Mouse (Mus musculus): ENCODE measurements around the gene Arl4d. TPM values are rescaled to one million over a fixed set of nuclear protein-coding genes. Genes with fewer than 3 reads are reported as not detected.

Arl4d gene
- total and polyA plus RNA-seq, 2 experiments from 2014 or later = 5.7 to 6.9 TPM

DNA sequence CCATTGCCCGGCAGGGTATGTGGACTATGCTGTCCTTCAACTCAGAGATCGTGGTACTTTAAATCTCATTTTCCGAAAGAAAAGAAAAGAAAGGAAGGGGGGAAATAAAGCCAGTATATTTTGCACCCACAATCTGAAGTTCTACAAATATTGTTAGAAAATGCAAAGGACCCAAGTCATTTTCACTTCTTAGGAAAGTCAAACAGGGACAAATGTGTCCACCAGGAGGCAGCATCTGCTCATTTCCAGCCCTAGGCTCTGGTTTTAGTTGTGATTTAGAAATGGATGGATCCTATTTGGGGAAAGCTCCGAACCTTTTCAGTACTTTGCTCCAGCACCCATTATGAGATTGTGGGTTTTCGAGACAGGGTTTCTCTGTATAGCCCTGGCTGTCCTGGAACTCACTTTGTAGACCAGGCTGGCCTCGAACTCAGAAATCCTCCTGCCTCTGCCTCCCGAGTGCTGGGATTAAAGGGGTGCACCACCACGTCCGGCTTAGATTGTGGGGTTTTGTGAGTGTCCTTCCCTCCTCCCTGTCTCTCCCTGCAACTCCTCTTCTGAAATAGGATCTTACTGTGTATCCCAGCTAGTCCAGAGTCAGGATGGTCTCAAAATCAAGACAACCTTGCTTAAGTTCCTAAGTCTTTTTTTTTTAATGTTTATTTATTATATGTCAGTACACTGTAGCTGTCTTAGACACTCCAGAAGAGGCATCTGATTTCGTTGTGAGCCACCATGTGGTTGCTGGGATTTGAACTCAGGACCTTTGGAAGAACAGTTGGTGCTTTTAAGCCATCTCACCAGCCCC, 6.4 kb upstream of the Arl4d start:
- no peaks in the 10 kb centered on the region for H3K4me1 ChIP-seq (ENCODE audit: insufficient read depth, low read length)
- no peaks in the 10 kb centered on the region for H3K9me3 ChIP-seq (ENCODE audit: low read length)
- H3K36me3 ChIP-seq (ENCODE audit: insufficient read depth, low read length) = no peaks in the 10 kb centered on the region
- H3K9ac ChIP-seq (replicated peaks; ENCODE audit: low read length, poor library complexity, severe bottlenecking) = no peak overlapping the region
- no peak overlapping the region for H3K4me2 ChIP-seq (ENCODE audit: low read depth, low read length, poor library complexity, severe bottlenecking)
- no peak overlapping the region for H3K4me3 ChIP-seq (ENCODE audit: low read depth, low read length)
- peak; percentile 89 for TF ChIP-seq CTCF (IDR thresholded peaks at IDR 0.05)
- DNase-seq (ENCODE audit: low spot score) (peak; percentile 87), ATAC-seq (ENCODE audit: low FRiP score) (peak; percentile 31; the same call in 1 of the 2 replicates)
- peak overlapping the region; percentile 62 for H3K27ac ChIP-seq (ENCODE audit: low read depth, low read length)
- 38% methylated on average over 10 of the region's 10 CpGs for WGBS
- no peaks in the 10 kb centered on the region for H3K27me3 ChIP-seq (ENCODE audit: insufficient read depth, low read length)

DNA sequence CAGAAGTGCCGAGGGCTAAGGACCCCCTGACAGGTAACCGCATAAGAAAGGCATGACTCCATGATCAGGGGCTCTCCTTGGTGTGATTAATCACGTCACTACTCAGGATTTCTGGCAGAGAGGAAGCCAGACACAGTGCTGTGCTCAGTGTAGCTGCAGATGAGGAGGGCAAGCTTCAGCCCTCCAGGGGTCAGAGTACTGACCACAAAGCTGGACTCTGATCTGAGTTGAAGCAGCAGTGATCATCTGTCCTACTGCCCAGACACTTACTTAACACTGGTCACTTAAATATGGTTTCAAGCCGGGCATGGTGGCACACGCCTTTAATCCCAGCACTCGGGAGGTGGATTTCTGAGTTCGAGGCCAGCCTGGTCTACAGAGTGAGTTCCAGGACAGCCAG, 4.2 kb upstream of the Arl4d start:
- Histone ChIP-seq H3K36me3 (ENCODE audit: insufficient read depth, low read length) (no peaks in the 10 kb centered on the region), H3K4me3 (ENCODE audit: low read depth, low read length) (no peak overlapping the region), H3K9me3 (ENCODE audit: low read length) (no peaks in the 10 kb centered on the region), H3K27me3 (ENCODE audit: insufficient read depth, low read length) (no peaks in the 10 kb centered on the region), H3K4me1 (ENCODE audit: insufficient read depth, low read length) (no peaks in the 10 kb centered on the region), H3K4me2 (ENCODE audit: low read depth, low read length, poor library complexity, severe bottlenecking) (no peak overlapping the region), H3K27ac (ENCODE audit: low read depth, low read length) (no peak overlapping the region), H3K9ac (replicated peaks; ENCODE audit: low read length, poor library complexity, severe bottlenecking) (no peak overlapping the region)
- TF ChIP-seq CTCF (IDR thresholded peaks at IDR 0.05) = no peak
- ATAC-seq (ENCODE audit: low FRiP score) (no peak), DNase-seq (ENCODE audit: low spot score) (no peak)
- 81% methylated on average over 7 of the region's 7 CpGs for WGBS

DNA sequence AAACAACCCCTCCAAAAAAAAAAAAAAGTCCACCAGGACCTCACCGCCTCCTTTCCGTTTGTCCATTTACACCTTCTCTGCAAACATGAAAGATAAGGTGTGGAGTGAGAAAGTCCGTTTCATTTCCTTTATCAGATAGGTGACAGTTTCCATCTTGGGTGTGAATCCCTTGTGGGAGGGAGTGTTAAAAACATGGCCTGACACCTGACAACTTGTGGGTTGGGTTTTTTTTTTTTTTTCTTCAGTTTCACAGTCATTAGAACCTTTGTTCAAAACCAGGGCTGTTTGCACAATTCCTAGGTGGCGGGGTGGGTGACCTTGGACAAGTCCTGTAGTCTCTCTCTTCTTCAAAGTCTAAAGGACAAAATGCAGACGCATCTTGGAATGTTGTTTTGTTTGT, 3.6 kb upstream of the Arl4d start:
- Histone ChIP-seq H3K36me3 (ENCODE audit: insufficient read depth, low read length) (no peaks in the 10 kb centered on the region), H3K9ac (replicated peaks; ENCODE audit: low read length, poor library complexity, severe bottlenecking) (no peak overlapping the region), H3K27me3 (ENCODE audit: insufficient read depth, low read length) (no peaks in the 10 kb centered on the region), H3K4me3 (ENCODE audit: low read depth, low read length) (no peak overlapping the region), H3K4me2 (ENCODE audit: low read depth, low read length, poor library complexity, severe bottlenecking) (no peak overlapping the region), H3K4me1 (ENCODE audit: insufficient read depth, low read length) (no peaks in the 10 kb centered on the region), H3K27ac (ENCODE audit: low read depth, low read length) (no peak overlapping the region), H3K9me3 (ENCODE audit: low read length) (no peaks in the 10 kb centered on the region)
- TF ChIP-seq CTCF (IDR thresholded peaks at IDR 0.05) = no peak
- ATAC-seq (ENCODE audit: low FRiP score) (no peak), DNase-seq (ENCODE audit: low spot score) (no peak)
- WGBS = 83% methylated on average over 5 of the region's 5 CpGs

DNA sequence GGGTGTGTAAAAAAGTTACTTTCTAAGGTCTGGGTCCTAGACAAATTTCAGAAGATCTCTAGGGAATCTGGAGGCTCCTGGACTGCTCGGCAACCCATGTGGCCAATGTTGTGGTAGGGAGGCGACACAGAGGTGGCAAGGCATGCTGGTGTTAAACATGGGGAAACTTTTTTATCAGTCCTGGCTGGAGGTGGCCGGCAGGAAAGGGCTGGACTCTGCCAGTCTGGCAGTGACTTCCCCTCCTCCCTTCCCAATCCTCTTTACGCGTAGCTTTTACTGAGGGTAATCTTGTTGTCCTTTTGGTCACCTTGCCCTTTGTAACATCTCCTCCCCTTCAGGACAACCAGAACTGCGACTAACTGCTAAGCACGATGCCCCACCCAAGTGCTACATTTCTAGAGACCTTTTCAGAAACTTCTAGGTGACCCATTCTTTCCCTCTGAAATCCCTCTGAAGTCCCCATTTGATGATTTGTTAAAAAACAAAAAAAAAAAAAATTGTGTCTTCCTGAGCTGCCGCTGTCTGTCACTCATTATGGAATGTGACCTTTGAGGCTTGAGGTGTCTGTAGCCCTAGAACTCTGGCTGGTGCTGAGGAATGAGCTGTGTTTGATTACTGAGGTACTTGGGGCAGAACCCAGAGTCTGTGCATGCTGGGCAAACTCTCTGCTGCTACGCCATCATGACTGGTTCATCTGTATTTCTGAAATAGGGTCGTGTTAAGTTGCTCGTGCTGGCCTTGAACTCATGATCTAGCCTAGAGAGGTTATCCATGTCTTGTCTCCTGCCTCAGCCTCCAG, 1.9 kb upstream of the Arl4d start:
- ATAC-seq (ENCODE audit: low FRiP score) = no peak
- no peak overlapping the region for H3K4me3 ChIP-seq (ENCODE audit: low read depth, low read length)
- 75% methylated on average over 11 of the region's 11 CpGs for WGBS
- TF ChIP-seq CTCF (IDR thresholded peaks at IDR 0.05) = no peak
- no peaks in the 10 kb centered on the region for H3K4me1 ChIP-seq (ENCODE audit: insufficient read depth, low read length)
- H3K36me3 ChIP-seq (ENCODE audit: insufficient read depth, low read length) = no peaks in the 10 kb centered on the region
- no peaks in the 10 kb centered on the region for H3K27me3 ChIP-seq (ENCODE audit: insufficient read depth, low read length)
- no peaks in the 10 kb centered on the region for H3K9me3 ChIP-seq (ENCODE audit: low read length)
- H3K4me2 ChIP-seq (ENCODE audit: low read depth, low read length, poor library complexity, severe bottlenecking) = no peak overlapping the region
- no peak overlapping the region for H3K9ac ChIP-seq (replicated peaks; ENCODE audit: low read length, poor library complexity, severe bottlenecking)
- no peak for DNase-seq (ENCODE audit: low spot score)
- no peak overlapping the region for H3K27ac ChIP-seq (ENCODE audit: low read depth, low read length)

DNA sequence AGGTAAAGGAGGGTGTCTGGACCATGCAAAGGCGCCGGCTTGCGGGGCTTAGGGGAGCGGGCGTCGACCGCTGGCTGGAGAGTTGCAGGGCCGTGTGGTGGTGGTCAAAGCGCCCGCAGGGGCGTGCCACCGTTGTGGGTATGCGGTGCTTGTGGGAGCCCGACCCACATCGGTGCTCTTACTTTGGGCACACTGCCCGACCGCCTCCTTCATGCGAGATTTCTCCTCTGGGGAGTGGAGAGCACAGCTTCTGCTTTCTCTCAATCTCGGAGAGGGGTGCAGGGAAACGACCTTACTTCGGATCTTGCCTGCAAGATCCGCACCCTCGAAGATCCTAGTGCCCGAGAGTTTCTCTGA, 273 bp downstream of the Arl4d start:
- 2% methylated on average over 24 of the region's 24 CpGs for WGBS
- Histone ChIP-seq H3K27me3 (ENCODE audit: insufficient read depth, low read length) (no peaks in the 10 kb centered on the region), H3K9ac (replicated peaks; ENCODE audit: low read length, poor library complexity, severe bottlenecking) (peak overlapping the region; percentile 60), H3K27ac (ENCODE audit: low read depth, low read length) (peak overlapping the region; percentile 85), H3K4me1 (ENCODE audit: insufficient read depth, low read length) (no peaks in the 10 kb centered on the region), H3K9me3 (ENCODE audit: low read length) (no peaks in the 10 kb centered on the region), H3K4me3 (ENCODE audit: low read depth, low read length) (peak overlapping the region; percentile 51), H3K36me3 (ENCODE audit: insufficient read depth, low read length) (no peaks in the 10 kb centered on the region), H3K4me2 (ENCODE audit: low read depth, low read length, poor library complexity, severe bottlenecking) (peak overlapping the region; percentile 72)
- TF ChIP-seq CTCF (IDR thresholded peaks at IDR 0.05) = peak; percentile 2; the same call in 1 of the 2 replicates
- no peak; the same call in 1 of the 2 replicates for ATAC-seq (ENCODE audit: low FRiP score)
- no peak for DNase-seq (ENCODE audit: low spot score)

Data from midbrain, postnatal 0 days (tissue).